Mouse (Mus musculus) MEL (cell line): ENCODE measurements around the gene Sec63.

Experiments
- EP300 ChIP-seq, 2 experiments: IDR thresholded peaks; 2 replicates each; pipeline ENCODE4 v1.6.1; 2011; ENCODE audit warnings: improper control_type of control experiment in 2 of 2, low read length in 2 of 2, low read depth in 1 of 2, mild to moderate bottlenecking in 1 of 2
- MYB ChIP-seq: IDR thresholded peaks from 2 replicates; pipeline ENCODE4 v1.6.1; 2011; ENCODE audit warnings: mild to moderate bottlenecking, low read depth, low read length, improper control_type of control experiment

DNA sequence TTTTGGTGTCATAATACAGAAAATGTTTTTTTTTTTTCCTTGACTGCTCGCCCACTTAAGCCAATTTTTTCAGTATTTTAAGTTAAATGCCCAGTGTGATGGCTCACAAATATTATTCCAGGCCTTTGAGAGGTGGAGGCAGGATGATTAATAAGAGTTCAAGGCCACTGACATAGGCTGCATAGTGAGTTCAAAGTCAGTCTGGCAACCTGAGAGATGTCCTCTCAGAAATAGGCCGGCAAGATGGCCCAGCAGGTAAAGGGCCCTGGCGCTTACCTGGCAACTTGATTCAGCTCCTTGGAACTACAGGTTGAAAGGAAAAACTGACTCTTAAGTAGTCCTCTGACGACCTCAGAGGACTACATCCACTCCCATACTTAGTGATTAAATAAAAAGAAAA is 1.9 kb downstream of the Sec63 start:
- TF ChIP-seq EP300 (IDR thresholded peaks at IDR 0.05; ENCODE audit: low read depth in 1 of 2, low read length in 2 of 2) (no peak), MYB (no peak)
